Comparison of ENCODE assay signal across 11 mouse cellular contexts in genomic region chr9:63664300-63664745, GRCm38 (mm10).
DNase-seq lines count a peak whose midpoint lies in the region; ATAC-seq and TF ChIP-seq lines count a peak whose summit lies in the region.
"Had no signal": no experiment of that assay in that cellular context is flagged by ENCODE, and none has a peak within 500 bp of the region (broad histone marks: within the 10 kb centered on the region; RNA-seq: fewer than 3 reads in every experiment).

No protein-coding gene starts in this region.

- no peak overlapping the region for H3K4me3 ChIP-seq in midbrain, embryonic 12.5 days
- H3K4me3 ChIP-seq in midbrain, embryonic 14.5 days (replicated peaks; ENCODE audit: low read depth, low read length): no peak overlapping the region
- no peak overlapping the region for H3K4me3 ChIP-seq in kidney, adult 2 months (ENCODE audit: insufficient read depth, low read depth, low read length)
- no peak overlapping the region for H3K4me3 ChIP-seq in lung, postnatal 0 days (ENCODE audit: low read depth, low read length)
- H3K4me3 ChIP-seq: neural tube, embryonic 12.5 days had no signal

- no peak overlapping the region for H3K4me2 ChIP-seq in midbrain, embryonic 12.5 days (replicated peaks)
- no peak overlapping the region for H3K4me2 ChIP-seq in midbrain, embryonic 14.5 days (ENCODE audit: low read length)
- H3K4me2 ChIP-seq in lung, postnatal 0 days (replicated peaks; ENCODE audit: low read depth, low read length): no peak overlapping the region
- H3K4me2 ChIP-seq: lung, embryonic 14.5 days; neural tube, embryonic 12.5 days had no signal

- 79% methylated on average over 2 of the region's 2 CpGs for WGBS in midbrain, embryonic 12.5 days
- 90% methylated on average over 2 of the region's 2 CpGs for WGBS in midbrain, embryonic 14.5 days
- 33% methylated on average over 2 of the region's 2 CpGs for WGBS in kidney, adult 2 months
- 47% methylated on average over 2 of the region's 2 CpGs for WGBS in lung, postnatal 0 days

- peak overlapping the region; percentile 66; the same call in 1 of the 2 replicates for H3K27ac ChIP-seq in midbrain, embryonic 12.5 days (replicated peaks)
- H3K27ac ChIP-seq in midbrain, embryonic 14.5 days (replicated peaks; ENCODE audit: low read depth, low read length): no peak overlapping the region
- H3K27ac ChIP-seq in kidney, adult 2 months (ENCODE audit: insufficient read depth, low read depth, low read length): peak overlapping the region; percentile 89
- no peak overlapping the region for H3K27ac ChIP-seq in lung, postnatal 0 days (ENCODE audit: low read length)
- H3K27ac ChIP-seq: neural tube, embryonic 12.5 days had no signal

- no peaks in the 10 kb centered on the region for H3K27me3 ChIP-seq in midbrain, embryonic 12.5 days
- no peaks in the 10 kb centered on the region for H3K27me3 ChIP-seq in midbrain, embryonic 14.5 days (ENCODE audit: control insufficient read depth, insufficient read depth, low read length)
- H3K27me3 ChIP-seq in kidney, adult 2 months (replicated peaks; ENCODE audit: control insufficient read depth, insufficient read depth, low read length): no peaks in the 10 kb centered on the region
- no peaks in the 10 kb centered on the region for H3K27me3 ChIP-seq in lung, postnatal 0 days (replicated peaks; ENCODE audit: insufficient read depth, low read length)
- H3K27me3 ChIP-seq: neural tube, embryonic 12.5 days had no signal

- TF ChIP-seq EP300 in lung, postnatal 0 days (IDR thresholded peaks at IDR 0.05): no peak

- TF ChIP-seq CTCF in kidney, adult 2 months (conservative IDR thresholded peaks at IDR 0.05; ENCODE audit: insufficient read depth, insufficient read length, low read depth, low read length): no peak
- TF ChIP-seq CTCF in lung, postnatal 0 days (IDR thresholded peaks at IDR 0.05): no peak

- no peak for DNase-seq in midbrain, embryonic 14.5 days
- peak; percentile 83 for DNase-seq in kidney, adult 2 months
- no peak for DNase-seq in left cerebral cortex, postnatal 36 days (ENCODE audit: low spot score in 2 of 2)
- DNase-seq in lung, postnatal 0 days (ENCODE audit: low spot score): no peak
- DNase-seq: cerebellum, adult 9-11 months; thymus, postnatal 36 days had no signal

- peaks cover 32% of the 10 kb centered on the region for H3K36me3 ChIP-seq in midbrain, embryonic 12.5 days
- 0 out of 2 replicates have a peak, but pooled peaks cover 2% of the 10 kb centered on the region for H3K36me3 ChIP-seq in midbrain, embryonic 14.5 days (ENCODE audit: control insufficient read depth, insufficient read depth, low read length)
- no peaks in the 10 kb centered on the region for H3K36me3 ChIP-seq in kidney, adult 2 months (ENCODE audit: control insufficient read depth, insufficient read depth, low read length)
- 0 out of 2 replicates have a peak, but pooled peaks cover 8% of the 10 kb centered on the region for H3K36me3 ChIP-seq in lung, postnatal 0 days (ENCODE audit: insufficient read depth, low read length)

- H3K9ac ChIP-seq in midbrain, embryonic 12.5 days (replicated peaks): no peak overlapping the region
- H3K9ac ChIP-seq in midbrain, embryonic 14.5 days (replicated peaks; ENCODE audit: low read length): no peak overlapping the region
- no peak overlapping the region for H3K9ac ChIP-seq in lung, postnatal 0 days (replicated peaks; ENCODE audit: low read depth)
- H3K9ac ChIP-seq: lung, embryonic 14.5 days; neural tube, embryonic 12.5 days had no signal

- no peak for ATAC-seq in midbrain, embryonic 12.5 days (ENCODE audit: low FRiP score, low read depth)
- no peak for ATAC-seq in midbrain, embryonic 14.5 days (ENCODE audit: low FRiP score, low TSS enrichment)
- peak; percentile 74 for ATAC-seq in common myeloid progenitor, adult 5-6 weeks (replicated peaks; ENCODE audit: low read depth, poor library complexity, severe bottlenecking)
- ATAC-seq in megakaryocyte progenitor cell, adult 5-6 weeks (replicated peaks; ENCODE audit: poor library complexity): peak; percentile 26; the same call in 1 of the 2 replicates
- no peak for ATAC-seq in lung, postnatal 0 days

- TF ChIP-seq POLR2A in kidney, adult 2 months (IDR thresholded peaks at IDR 0.05; ENCODE audit: low read depth, low read length): no peak

- intact Hi-C loops in left cerebral cortex, postnatal 36 days (cut with DNase I): no loop called here

- peaks cover 36% of the 10 kb centered on the region for H3K4me1 ChIP-seq in midbrain, embryonic 12.5 days
- peaks cover 5% of the 10 kb centered on the region; the same call in 1 of the 2 replicates for H3K4me1 ChIP-seq in midbrain, embryonic 14.5 days (ENCODE audit: control insufficient read depth, insufficient read depth, low read length)
- peaks cover 76% of the 10 kb centered on the region for H3K4me1 ChIP-seq in kidney, adult 2 months (ENCODE audit: control insufficient read depth, insufficient read depth, low read length)
- H3K4me1 ChIP-seq in lung, postnatal 0 days (ENCODE audit: insufficient read depth, low read depth, low read length): peaks cover 21% of the 10 kb centered on the region; the same call in 1 of the 2 replicates

- no peaks in the 10 kb centered on the region for H3K9me3 ChIP-seq in midbrain, embryonic 12.5 days
- no peaks in the 10 kb centered on the region for H3K9me3 ChIP-seq in midbrain, embryonic 14.5 days (ENCODE audit: control insufficient read depth, low read length)
- no peaks in the 10 kb centered on the region for H3K9me3 ChIP-seq in lung, postnatal 0 days (ENCODE audit: low read length)
- H3K9me3 ChIP-seq: neural tube, embryonic 12.5 days had no signal

Comparison
In these comparisons a context has a peak if more than half of its experiments do, and no peak if none do; other contexts are left out.
1. H3K27ac ChIP-seq: peak in midbrain, embryonic 12.5 days (single experiment) and kidney, adult 2 months (single experiment); none in midbrain, embryonic 14.5 days (single experiment) and lung, postnatal 0 days (single experiment).
2. ATAC-seq: peak in common myeloid progenitor, adult 5-6 weeks (single experiment) and megakaryocyte progenitor cell, adult 5-6 weeks (single experiment); none in midbrain, embryonic 12.5 days (single experiment), midbrain, embryonic 14.5 days (single experiment) and lung, postnatal 0 days (single experiment).